Mouse (Mus musculus) frontal cortex, postnatal 10 days (tissue): ENCODE results near the gene Serpinf1.

ENCODE experiments used
- DNase-seq, 2 experiments: peaks; one replicate each; pipeline ENCODE4 v3.0.0; 2022; ENCODE audit warnings: low spot score in 2 of 2, mixed read lengths in 1 of 2

Serpinf1 gene

GRCm38 (mm10) chr11:75422013-75422792, at the start of gene Serpinf1:
TSS of gene Serpinf1 (minus strand) at chr11:75422701.
- DNase-seq: no peak

GRCm38 (mm10) chr11:75470675-75471074, 48.2 kb upstream of the Serpinf1 start:
- no peak for DNase-seq

GRCm38 (mm10) chr11:75469261-75469660, 46.8 kb upstream of the Serpinf1 start:
- DNase-seq: no peak

- DNase-seq: no peak
Observed at GRCm38 (mm10) chr11:75468410-75468809, 45.9 kb upstream of the Serpinf1 start.

GRCm38 (mm10) chr11:75467512-75468215, 45.2 kb upstream of the Serpinf1 start:
- DNase-seq: no peak

GRCm38 (mm10) chr11:75466731-75467505, 44.4 kb upstream of the Serpinf1 start:
- no peak for DNase-seq

- DNase-seq: no peak
Observed at GRCm38 (mm10) chr11:75465051-75465450, 42.5 kb upstream of the Serpinf1 start.

- DNase-seq: no peak
Observed at GRCm38 (mm10) chr11:75464417-75464816, 41.9 kb upstream of the Serpinf1 start.

- no peak for DNase-seq
Observed at GRCm38 (mm10) chr11:75463624-75464023, 41.1 kb upstream of the Serpinf1 start.

GRCm38 (mm10) chr11:75462865-75463336, 40.4 kb upstream of the Serpinf1 start:
- peak; percentile 63 to 64 for DNase-seq

GRCm38 (mm10) chr11:75462253-75462783, 39.8 kb upstream of the Serpinf1 start:
- DNase-seq: peak; percentile 53 to 63

GRCm38 (mm10) chr11:75461743-75462252, 39.3 kb upstream of the Serpinf1 start:
- no peak for DNase-seq

- DNase-seq: peak; percentile 100
Observed at GRCm38 (mm10) chr11:75460844-75461742, 38.6 kb upstream of the Serpinf1 start, which contains the start of gene Tlcd2. TSS of gene Tlcd2 (plus strand) at chr11:75461715.

- peak; percentile 88 to 91 for DNase-seq
Observed at GRCm38 (mm10) chr11:75460103-75460843, 37.8 kb upstream of the Serpinf1 start.

- DNase-seq: no peak
Observed at GRCm38 (mm10) chr11:75459751-75460102, 37.2 kb upstream of the Serpinf1 start.

GRCm38 (mm10) chr11:75459141-75459711, 36.7 kb upstream of the Serpinf1 start:
- no peak for DNase-seq

GRCm38 (mm10) chr11:75458628-75459041, 36.1 kb upstream of the Serpinf1 start:
- DNase-seq: no peak

GRCm38 (mm10) chr11:75458169-75458568, 35.7 kb upstream of the Serpinf1 start:
- no peak for DNase-seq

GRCm38 (mm10) chr11:75456440-75456871, 34.0 kb upstream of the Serpinf1 start:
- no peak for DNase-seq
